Mouse (Mus musculus) liver, adult 2 months (tissue): ENCODE results near the gene Olfr1122.

Source experiments
- CTCF ChIP-seq: fragments of 200-500 bp; IDR thresholded peaks from 2 replicates; pipeline ENCODE4 v1.5.1; 2011; ENCODE audit warnings: low read depth, low read length, control low read depth
- POLR2A ChIP-seq: fragments of 200-500 bp; IDR thresholded peaks from 2 replicates; pipeline ENCODE4 v1.6.1; 2011; ENCODE audit warnings: low read length, control low read depth; ENCODE audit not compliant: insufficient read depth; ENCODE audit errors: extremely low read depth

DNA sequence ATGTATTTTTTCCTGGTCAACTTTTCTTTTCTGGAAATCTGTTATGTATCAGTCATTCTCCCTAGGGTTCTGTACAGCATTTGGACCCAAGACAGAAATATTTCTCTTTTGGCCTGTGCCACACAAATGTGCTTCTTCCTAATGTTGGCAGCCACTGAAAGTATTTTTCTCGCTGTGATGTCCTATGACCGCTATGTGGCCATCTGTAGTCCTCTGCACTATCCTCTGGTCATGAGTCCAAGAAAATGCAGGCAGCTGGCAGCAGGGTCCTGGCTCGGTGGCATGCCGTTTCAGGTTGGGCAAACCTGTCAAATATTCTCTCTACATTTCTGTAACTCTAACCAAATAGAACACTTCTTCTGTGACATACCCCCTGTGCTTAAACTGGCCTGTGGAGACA is 13.9 kb upstream of the Olfr1122 start:
- TF ChIP-seq CTCF (no peak), POLR2A (no peak)
